Mouse (Mus musculus) embryonic facial prominence, embryonic 11.5 days (tissue): ENCODE measurements around the gene Sned1. TPM values are rescaled to one million over a fixed set of nuclear protein-coding genes. Genes with fewer than 3 reads are reported as not detected.
A peak's percentile ranks its signal among the peaks of the same experiment; 100 is the strongest.

Experiments used
- ATAC-seq: fragments of 200-750 bp; cut with Nextera tagmentation; replicated peaks from 2 replicates; pipeline ENCODE4 v1.8.0; 2017; ENCODE audit warnings: low read depth; ENCODE audit not compliant: insufficient number of reproducible peaks, low FRiP score, low TSS enrichment
- DNase-seq: peaks from one replicate; pipeline ENCODE4 v3.0.0-alpha.2; 2015; ENCODE audit warnings: low spot score
- H3K27ac ChIP-seq: fragments of 300-500 bp; sonication (generic); replicated peaks from 2 replicates; pipeline ENCODE4 v1.5.1; 2014; ENCODE audit warnings: mild to moderate bottlenecking, low read depth, low read length, control low read depth
- H3K27me3 ChIP-seq: fragments of 300-500 bp; sonication (generic); 2 replicates; pipeline ENCODE4 v1.6.1; 2014; ENCODE audit warnings: mild to moderate bottlenecking, low read length, moderate library complexity, mixed read lengths; ENCODE audit not compliant: control insufficient read depth, insufficient read depth
- H3K36me3 ChIP-seq: fragments of 300-500 bp; sonication (generic); replicated peaks from 2 replicates; pipeline ENCODE4 v1.6.1; 2014; ENCODE audit warnings: low read depth, mild to moderate bottlenecking, low read length, moderate library complexity, mixed read lengths; ENCODE audit not compliant: control insufficient read depth, insufficient read depth
- H3K4me1 ChIP-seq: fragments of 300-500 bp; sonication (generic); 2 replicates; pipeline ENCODE4 v1.6.1; 2014; ENCODE audit warnings: low read length, mixed read lengths; ENCODE audit not compliant: control insufficient read depth, insufficient read depth
- H3K4me2 ChIP-seq: fragments of 300-500 bp; sonication (generic); 2 replicates; pipeline ENCODE4 v1.6.1; 2014; ENCODE audit warnings: low read depth, mild to moderate bottlenecking, control low read depth, low read length, moderate library complexity
- H3K4me3 ChIP-seq: fragments of 300-500 bp; sonication (generic); 2 replicates; pipeline ENCODE4 v1.5.1; 2014; ENCODE audit warnings: low read depth, low read length, control low read depth
- H3K9ac ChIP-seq: fragments of 300-500 bp; sonication (generic); replicated peaks from 2 replicates; pipeline ENCODE4 v1.6.1; 2014; ENCODE audit warnings: mild to moderate bottlenecking, control low read depth, low read length
- H3K9me3 ChIP-seq: fragments of 300-500 bp; sonication (generic); replicated peaks from 2 replicates; pipeline ENCODE4 v1.6.1; 2016; ENCODE audit warnings: mild to moderate bottlenecking, low read length, inconsistent platforms, mixed read lengths; ENCODE audit not compliant: control insufficient read depth
- WGBS: fragments of 180-500 bp; shearing (Covaris S2); extraction: QIAGEN DNeasy Blood & Tissue Kit; methylation state at CpG from one replicate; pipeline ENCODE4 v1.1.7; 2014; 5-methylcytosine and 5-hydroxymethylcytosine counted together
- polyA plus RNA-seq: library from polyadenylated mRNA; unstranded; fragments of >200 nt; fragmentation: Nextera tagmentation; extraction: Ambion mirVana; gene quantifications from 2 replicates; pipeline ENCODE4 v1.2.1, GENCODE M21; 2014

Gene Sned1
- polyA plus RNA-seq, 1 experiment from 2014 or later, result 5.6 TPM

GRCm38 (mm10) chr1:93210213-93210641 lies 25.4 kb upstream of the Sned1 start:
- Histone ChIP-seq H3K4me1 (no peaks in the 10 kb centered on the region; the same call in 1 of the 2 replicates), H3K27ac (peak overlapping the region; percentile 23), H3K4me3 (no peak overlapping the region), H3K36me3 (no peaks in the 10 kb centered on the region), H3K27me3 (no peaks in the 10 kb centered on the region), H3K9me3 (no peaks in the 10 kb centered on the region), H3K9ac (no peak overlapping the region), H3K4me2 (no peak overlapping the region)
- 29% methylated on average over 9 of the region's 9 CpGs for WGBS
- DNase-seq (peak; percentile 53), ATAC-seq (peak; percentile 54)

GRCm38 (mm10) chr1:93211019-93211418 lies 24.6 kb upstream of the Sned1 start:
- Histone ChIP-seq H3K36me3 (no peaks in the 10 kb centered on the region), H3K27me3 (no peaks in the 10 kb centered on the region), H3K4me3 (no peak overlapping the region), H3K4me2 (no peak overlapping the region), H3K4me1 (no peaks in the 10 kb centered on the region; the same call in 1 of the 2 replicates), H3K9ac (no peak overlapping the region), H3K9me3 (no peaks in the 10 kb centered on the region), H3K27ac (peak overlapping the region; percentile 23)
- 81% methylated on average over 11 of the region's 11 CpGs for WGBS
- ATAC-seq (no peak), DNase-seq (no peak)

GRCm38 (mm10) chr1:93211549-93212220 lies 24.0 kb upstream of the Sned1 start:
- H3K4me2 ChIP-seq, result no peak overlapping the region
- no peaks in the 10 kb centered on the region for H3K9me3 ChIP-seq
- no peak overlapping the region for H3K9ac ChIP-seq
- DNase-seq, result peak; percentile 51
- peak overlapping the region; percentile 36; the same call in 1 of the 2 replicates for H3K27ac ChIP-seq
- ATAC-seq, result no peak
- no peak overlapping the region for H3K4me3 ChIP-seq
- no peaks in the 10 kb centered on the region for H3K27me3 ChIP-seq
- no peaks in the 10 kb centered on the region for H3K36me3 ChIP-seq
- 42% methylated on average over 10 of the region's 10 CpGs for WGBS
- no peaks in the 10 kb centered on the region; the same call in 1 of the 2 replicates for H3K4me1 ChIP-seq

- Histone ChIP-seq H3K4me2 (no peak overlapping the region), H3K27ac (no peak overlapping the region)
Measured at GRCm38 (mm10) chr1:93212441-93212840, 23.2 kb upstream of the Sned1 start.

GRCm38 (mm10) chr1:93214612-93215011 lies 21.0 kb upstream of the Sned1 start:
- Histone ChIP-seq H3K4me2 (no peak overlapping the region), H3K9ac (no peak overlapping the region), H3K36me3 (no peaks in the 10 kb centered on the region), H3K27me3 (no peaks in the 10 kb centered on the region), H3K9me3 (no peaks in the 10 kb centered on the region), H3K4me1 (no peaks in the 10 kb centered on the region; the same call in 1 of the 2 replicates), H3K4me3 (no peak overlapping the region), H3K27ac (no peak overlapping the region)
- WGBS, result 37% methylated on average over 5 of the region's 5 CpGs
- ATAC-seq (no peak), DNase-seq (peak; percentile 22)

More at GRCm38 (mm10) chr1:93212441-93212840, 23.2 kb upstream of the Sned1 start:
- DNase-seq, result no peak
- H3K9ac ChIP-seq, result no peak overlapping the region
- H3K4me3 ChIP-seq, result no peak overlapping the region
- ATAC-seq, result no peak
- no peaks in the 10 kb centered on the region for H3K27me3 ChIP-seq
- no peaks in the 10 kb centered on the region for H3K36me3 ChIP-seq
- no peaks in the 10 kb centered on the region for H3K9me3 ChIP-seq
- 89% methylated on average over 7 of the region's 7 CpGs for WGBS
- no peaks in the 10 kb centered on the region; the same call in 1 of the 2 replicates for H3K4me1 ChIP-seq

GRCm38 (mm10) chr1:93216839-93217497 lies 18.7 kb upstream of the Sned1 start:
- Histone ChIP-seq H3K9me3 (no peaks in the 10 kb centered on the region), H3K4me1 (no peaks in the 10 kb centered on the region; the same call in 1 of the 2 replicates), H3K4me2 (no peak overlapping the region), H3K27ac (no peak overlapping the region), H3K36me3 (no peaks in the 10 kb centered on the region), H3K27me3 (no peaks in the 10 kb centered on the region), H3K9ac (no peak overlapping the region), H3K4me3 (no peak overlapping the region)
- 73% methylated on average over 9 of the region's 9 CpGs for WGBS
- ATAC-seq (no peak), DNase-seq (no peak)

GRCm38 (mm10) chr1:93217530-93217929 lies 18.1 kb upstream of the Sned1 start:
- no peaks in the 10 kb centered on the region for H3K36me3 ChIP-seq
- H3K4me1 ChIP-seq, result no peaks in the 10 kb centered on the region; the same call in 1 of the 2 replicates
- no peak overlapping the region for H3K27ac ChIP-seq
- WGBS, result 46% methylated on average over 7 of the region's 7 CpGs
- DNase-seq (no peak), ATAC-seq (no peak)
- H3K9ac ChIP-seq, result no peak overlapping the region
- no peak overlapping the region for H3K4me3 ChIP-seq
- no peak overlapping the region for H3K4me2 ChIP-seq
- H3K9me3 ChIP-seq, result no peaks in the 10 kb centered on the region
- H3K27me3 ChIP-seq, result no peaks in the 10 kb centered on the region

GRCm38 (mm10) chr1:93220776-93221175 lies 14.9 kb upstream of the Sned1 start:
- H3K27me3 ChIP-seq, result no peaks in the 10 kb centered on the region
- no peak overlapping the region for H3K9ac ChIP-seq
- H3K27ac ChIP-seq, result 0 out of 2 replicates have a peak overlapping the region, but pooled peaks have one; percentile 9
- H3K4me1 ChIP-seq, result no peaks in the 10 kb centered on the region; the same call in 1 of the 2 replicates
- H3K4me2 ChIP-seq, result no peak overlapping the region
- no peaks in the 10 kb centered on the region for H3K9me3 ChIP-seq
- no peak; the same call in 1 of the 2 replicates for ATAC-seq
- peak; percentile 70 for DNase-seq
- no peaks in the 10 kb centered on the region for H3K36me3 ChIP-seq
- WGBS, result 34% methylated on average over 7 of the region's 7 CpGs
- H3K4me3 ChIP-seq, result no peak overlapping the region
